Mouse (Mus musculus): ENCODE data around the gene Myo3b. TPM values are rescaled to one million over a fixed set of nuclear protein-coding genes. Genes with fewer than 3 reads are reported as not detected.
"Not testable (repeated sequence)": the region's sequence is repeated elsewhere in the genome, so short reads cannot be mapped to it uniquely, and the experiment has no call there.

Gene Myo3b
- polyA plus RNA-seq, 1 experiment from 2014 or later = not detected

DNA sequence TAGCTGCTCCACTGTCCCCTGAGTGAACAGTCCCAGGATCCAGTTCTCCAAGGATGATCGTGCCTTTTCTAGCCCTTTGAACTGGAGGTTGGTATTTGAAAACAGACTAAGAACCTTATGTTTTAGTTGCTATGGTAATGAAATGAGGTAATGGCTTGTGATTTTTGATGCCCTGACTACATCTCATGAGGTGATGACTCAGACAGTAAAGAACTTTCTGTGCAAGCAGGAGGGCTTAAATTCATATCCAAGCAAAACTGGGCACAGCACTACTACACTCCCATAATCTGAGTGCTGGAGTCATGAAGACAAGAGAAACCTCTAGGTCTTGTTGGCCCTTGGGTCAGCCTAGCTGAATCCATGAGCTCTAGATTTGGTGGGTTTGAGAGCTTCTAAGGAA, 169.5 kb downstream of the Myo3b start:
- Histone ChIP-seq H3K9ac (no peak overlapping the region), H3K4me1 (no peaks in the 10 kb centered on the region), H3K4me2 (replicated peaks) (no peak overlapping the region), H3K36me3 (no peaks in the 10 kb centered on the region), H3K27me3 (no peaks in the 10 kb centered on the region), H3K4me3 (replicated peaks) (no peak overlapping the region), H3K9me3 (replicated peaks) (0 out of 2 replicates have a peak, but pooled peaks cover 4% of the 10 kb centered on the region), H3K27ac (replicated peaks) (no peak overlapping the region)
- no peak for ATAC-seq (ENCODE audit: insufficient number of reproducible peaks, low FRiP score, low TSS enrichment, low read depth)
- WGBS = 71% methylated on average over 1 of the region's 1 CpGs

DNA sequence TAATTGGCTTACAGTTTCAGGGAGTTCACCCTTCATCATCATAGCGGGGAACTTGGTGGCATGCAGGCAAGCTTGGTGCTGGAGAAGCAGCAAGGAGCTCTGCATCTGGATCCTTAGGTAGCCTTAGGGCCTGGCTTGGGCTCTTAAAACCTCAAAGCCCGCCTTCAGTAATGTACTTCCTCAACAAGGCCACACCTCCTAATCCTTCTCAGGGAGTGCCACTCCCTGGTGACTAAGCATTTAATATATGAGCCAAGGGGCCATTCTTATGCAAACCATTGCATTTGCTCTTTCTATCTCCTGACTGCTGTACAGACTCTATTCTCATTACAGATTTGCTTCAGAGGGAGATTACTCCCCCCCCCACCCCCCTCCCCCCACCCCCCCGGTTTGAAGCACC, 170.9 kb downstream of the Myo3b start:
- Histone ChIP-seq H3K9me3 (replicated peaks) (0 out of 2 replicates have a peak, but pooled peaks cover 4% of the 10 kb centered on the region), H3K4me2 (replicated peaks) (no peak overlapping the region), H3K27me3 (no peaks in the 10 kb centered on the region), H3K27ac (replicated peaks) (no peak overlapping the region), H3K9ac (no peak overlapping the region), H3K4me1 (no peaks in the 10 kb centered on the region), H3K36me3 (no peaks in the 10 kb centered on the region), H3K4me3 (replicated peaks) (no peak overlapping the region)
- no peak for ATAC-seq (ENCODE audit: insufficient number of reproducible peaks, low FRiP score, low TSS enrichment, low read depth)
- WGBS = 93% methylated on average over 3 of the region's 3 CpGs

DNA sequence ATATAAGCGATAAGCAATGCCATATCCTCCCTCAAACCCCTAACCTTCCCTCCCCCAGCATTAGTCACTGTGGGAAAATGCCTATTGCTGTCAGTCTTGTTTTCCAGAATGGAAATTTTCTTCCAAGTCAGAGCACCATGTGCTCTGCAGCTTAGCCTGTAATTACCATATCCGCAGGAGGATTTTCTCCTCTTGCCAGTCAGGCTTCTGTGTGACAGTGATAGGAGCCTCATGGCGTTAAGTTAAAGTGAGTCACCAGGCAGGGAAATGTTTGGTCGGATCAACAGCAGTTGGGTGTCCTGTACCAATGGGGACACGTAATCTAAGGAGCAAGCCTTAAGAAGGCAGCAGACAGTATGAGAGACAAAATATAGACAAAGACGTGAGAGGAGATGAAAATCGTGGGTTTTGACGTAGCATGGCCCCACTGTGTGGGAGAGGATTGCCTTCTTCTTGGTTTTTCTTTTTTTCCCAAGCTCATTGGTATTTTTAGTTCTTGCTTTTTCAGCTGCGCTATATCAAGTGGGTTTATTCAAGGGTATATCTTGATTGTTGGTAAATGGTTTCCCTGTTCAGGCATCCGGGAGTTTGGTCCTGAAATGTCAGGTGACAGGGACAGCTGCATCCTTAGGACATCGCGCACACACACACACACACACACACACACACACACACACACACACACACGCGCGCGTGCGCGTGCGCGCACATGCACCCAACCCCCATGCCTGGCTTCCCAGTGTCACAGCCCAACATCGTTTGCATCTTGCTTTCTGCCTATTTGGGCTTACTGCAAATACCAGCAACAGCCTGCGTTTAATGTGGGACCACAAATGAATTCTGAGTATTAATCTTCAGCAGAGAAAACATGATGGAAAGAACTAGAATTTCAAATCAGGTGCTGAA, 171.8 kb downstream of the Myo3b start:
- no peaks in the 10 kb centered on the region for H3K4me1 ChIP-seq
- no peak overlapping the region for H3K9ac ChIP-seq
- H3K27ac ChIP-seq (replicated peaks) = no peak overlapping the region; the same call in 1 of the 2 replicates
- H3K4me2 ChIP-seq (replicated peaks) = no peak overlapping the region
- WGBS = 70% methylated on average over 22 of the region's 22 CpGs
- H3K36me3 ChIP-seq = no peaks in the 10 kb centered on the region
- H3K27me3 ChIP-seq = no peaks in the 10 kb centered on the region
- H3K4me3 ChIP-seq (replicated peaks) = no peak overlapping the region
- 0 out of 2 replicates have a peak, but pooled peaks cover 4% of the 10 kb centered on the region for H3K9me3 ChIP-seq (replicated peaks)
- ATAC-seq (ENCODE audit: insufficient number of reproducible peaks, low FRiP score, low TSS enrichment, low read depth) = peak; percentile 60; the same call in 1 of the 2 replicates

DNA sequence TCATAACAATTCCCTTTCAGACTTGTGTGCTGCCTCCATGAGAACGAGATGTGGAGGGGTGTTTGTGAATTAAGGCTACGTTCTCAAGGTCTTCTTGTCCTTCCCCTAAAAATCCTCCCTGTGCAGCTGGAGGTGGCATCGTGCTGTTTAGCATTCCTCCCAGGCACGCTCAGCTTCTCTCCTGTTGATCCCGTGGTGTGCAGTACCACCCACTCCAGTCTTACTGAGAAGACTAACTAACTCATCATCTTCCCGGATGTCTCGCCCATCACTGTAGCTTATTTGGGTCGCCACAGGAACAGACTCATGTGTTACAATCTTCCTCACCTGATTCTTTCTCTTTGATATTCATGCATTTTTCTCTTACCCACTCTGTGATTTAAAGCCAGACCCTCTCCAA, 175.5 kb downstream of the Myo3b start:
- Histone ChIP-seq H3K9ac (no peak overlapping the region), H3K4me3 (replicated peaks) (no peak overlapping the region), H3K27me3 (no peaks in the 10 kb centered on the region), H3K9me3 (replicated peaks) (0 out of 2 replicates have a peak, but pooled peaks cover 4% of the 10 kb centered on the region), H3K36me3 (no peaks in the 10 kb centered on the region), H3K4me1 (no peaks in the 10 kb centered on the region), H3K4me2 (replicated peaks) (no peak overlapping the region), H3K27ac (replicated peaks) (no peak overlapping the region)
- no peak for ATAC-seq (ENCODE audit: insufficient number of reproducible peaks, low FRiP score, low TSS enrichment, low read depth)
- 72% methylated on average over 8 of the region's 8 CpGs for WGBS

DNA sequence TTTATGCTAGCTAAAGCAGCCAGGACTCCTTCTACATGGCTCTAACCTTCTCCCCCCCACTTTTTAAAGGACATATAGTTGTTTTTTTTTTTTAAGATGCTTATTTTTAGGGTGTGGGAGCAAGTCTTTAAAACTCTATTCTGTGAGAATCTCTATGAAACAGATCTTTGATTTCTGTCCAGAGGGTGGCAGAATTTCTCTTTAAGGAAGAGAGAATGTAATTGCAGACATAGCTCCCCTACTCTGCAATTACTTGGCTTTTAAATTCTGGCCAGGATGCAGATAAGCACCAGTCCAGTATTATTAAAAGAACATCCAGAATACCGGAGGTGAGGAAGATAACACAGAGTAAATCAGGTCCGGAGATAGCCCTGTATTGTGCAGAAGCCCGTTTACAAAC, 178.9 kb downstream of the Myo3b start:
- Histone ChIP-seq H3K27me3 (peaks cover 4% of the 10 kb centered on the region), H3K36me3 (no peaks in the 10 kb centered on the region), H3K4me1 (no peaks in the 10 kb centered on the region), H3K9me3 (replicated peaks) (no peaks in the 10 kb centered on the region), H3K9ac (no peak overlapping the region), H3K4me3 (replicated peaks) (no peak overlapping the region), H3K27ac (replicated peaks) (no peak overlapping the region), H3K4me2 (replicated peaks) (no peak overlapping the region)
- 80% methylated on average over 3 of the region's 3 CpGs for WGBS
- no peak for ATAC-seq (ENCODE audit: insufficient number of reproducible peaks, low FRiP score, low TSS enrichment, low read depth)

DNA sequence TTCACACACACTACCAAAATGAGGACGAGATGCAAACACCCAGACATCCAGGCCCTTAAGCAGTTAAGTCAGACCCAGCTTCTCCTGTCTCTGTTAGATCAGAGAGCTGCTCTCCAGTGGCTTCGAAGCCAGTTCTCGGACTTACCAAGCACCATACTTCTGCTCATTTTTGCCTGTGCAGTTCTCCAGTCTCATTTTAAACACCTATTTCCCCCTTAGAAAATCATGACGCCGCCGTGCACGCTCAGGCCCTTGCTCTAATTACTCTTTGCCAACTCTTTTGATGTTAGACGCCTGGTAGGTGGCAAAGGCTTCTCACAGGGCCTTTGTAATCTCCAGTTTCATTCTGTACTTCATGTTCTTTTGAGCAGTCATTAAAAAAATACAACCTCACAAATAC, 179.5 kb downstream of the Myo3b start:
- no peak for ATAC-seq (ENCODE audit: insufficient number of reproducible peaks, low FRiP score, low TSS enrichment, low read depth)
- peaks cover 4% of the 10 kb centered on the region for H3K27me3 ChIP-seq
- no peaks in the 10 kb centered on the region for H3K4me1 ChIP-seq
- H3K27ac ChIP-seq (replicated peaks) = no peak overlapping the region
- no peaks in the 10 kb centered on the region for H3K9me3 ChIP-seq (replicated peaks)
- no peak overlapping the region for H3K4me3 ChIP-seq (replicated peaks)
- WGBS = 70% methylated on average over 8 of the region's 8 CpGs
- no peaks in the 10 kb centered on the region for H3K36me3 ChIP-seq
- H3K9ac ChIP-seq = no peak overlapping the region
- no peak overlapping the region for H3K4me2 ChIP-seq (replicated peaks)

DNA sequence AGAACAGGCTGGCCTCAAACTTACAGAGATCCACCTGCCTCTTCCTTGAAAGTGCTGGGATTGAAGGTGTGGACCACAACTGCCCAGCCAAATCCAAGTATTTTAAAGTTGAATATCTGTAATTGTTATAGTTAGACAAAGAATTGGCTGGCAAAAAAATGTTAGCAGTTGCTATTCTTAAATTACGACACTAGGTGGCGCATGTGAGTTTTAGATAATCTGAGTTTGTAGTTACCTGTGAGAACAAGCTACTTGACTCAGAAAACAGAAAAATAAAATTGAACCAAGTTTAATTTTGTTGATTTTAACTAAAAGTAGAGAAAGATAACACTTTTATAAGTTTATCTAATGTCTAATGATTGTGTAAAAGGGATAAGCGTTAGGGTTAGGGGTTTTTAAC, 187.8 kb downstream of the Myo3b start:
- Histone ChIP-seq H3K36me3 (no peaks in the 10 kb centered on the region), H3K4me2 (replicated peaks) (no peak overlapping the region), H3K27ac (replicated peaks) (no peak overlapping the region), H3K27me3 (peaks cover 10% of the 10 kb centered on the region; the same call in 1 of the 2 replicates), H3K4me3 (replicated peaks) (no peak overlapping the region), H3K9ac (no peak overlapping the region), H3K9me3 (replicated peaks) (no peaks in the 10 kb centered on the region), H3K4me1 (no peaks in the 10 kb centered on the region)
- 13% methylated on average over 3 of the region's 3 CpGs for WGBS
- ATAC-seq (ENCODE audit: insufficient number of reproducible peaks, low FRiP score, low TSS enrichment, low read depth) = no peak

DNA sequence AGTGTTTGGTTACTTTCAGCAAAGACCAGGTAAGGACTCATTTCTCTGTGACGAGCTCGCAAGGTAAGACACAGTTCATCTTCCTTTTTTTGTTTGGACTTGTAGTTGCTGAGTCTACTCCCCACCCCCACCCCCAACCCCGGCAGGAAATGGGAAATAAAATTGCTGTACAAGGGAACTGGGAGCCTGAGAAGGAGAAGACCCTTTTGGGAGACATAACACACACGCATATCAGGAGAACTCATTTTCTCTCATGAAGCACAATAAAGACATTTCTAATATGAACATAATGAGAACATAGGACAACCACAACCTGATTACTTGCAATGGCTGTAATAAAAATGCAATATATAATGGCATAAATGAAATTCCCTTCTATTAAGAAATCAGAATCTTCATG, 195.5 kb downstream of the Myo3b start:
- 80% methylated on average over 4 of the region's 4 CpGs for WGBS
- ATAC-seq (ENCODE audit: insufficient number of reproducible peaks, low FRiP score, low TSS enrichment, low read depth) = not testable (repeated sequence)

DNA sequence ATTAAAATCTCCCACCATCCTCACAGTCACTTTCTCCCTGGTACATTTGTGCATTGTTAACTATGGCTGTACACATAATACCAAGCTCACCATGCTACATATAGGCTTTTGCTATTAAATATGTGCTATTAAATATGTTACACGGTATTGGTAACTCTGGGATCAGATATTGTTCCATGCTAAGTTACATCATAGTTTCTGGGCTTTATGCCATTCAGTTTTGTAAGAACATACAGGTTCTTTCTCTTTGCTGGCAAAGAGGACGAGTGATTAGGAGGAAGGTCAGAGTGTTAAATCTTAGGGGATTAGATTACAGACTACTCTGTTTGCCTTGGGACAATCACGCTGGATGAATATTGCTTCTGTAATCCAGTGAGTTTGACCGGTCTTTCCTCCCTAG, 207.1 kb downstream of the Myo3b start:
- 41% methylated on average over 4 of the region's 4 CpGs for WGBS
- Histone ChIP-seq H3K9me3 (replicated peaks) (no peaks in the 10 kb centered on the region), H3K4me3 (replicated peaks) (no peak overlapping the region), H3K27me3 (no peaks in the 10 kb centered on the region; the same call in 1 of the 2 replicates), H3K4me2 (replicated peaks) (no peak overlapping the region), H3K9ac (no peak overlapping the region), H3K27ac (replicated peaks) (no peak overlapping the region), H3K36me3 (no peaks in the 10 kb centered on the region), H3K4me1 (no peaks in the 10 kb centered on the region)
- no peak for ATAC-seq (ENCODE audit: insufficient number of reproducible peaks, low FRiP score, low TSS enrichment, low read depth)

More for the DNA sequence above, 195.5 kb downstream of the Myo3b start:
- not testable (repeated sequence) for H3K4me1 ChIP-seq; H3K27ac ChIP-seq (replicated peaks); H3K9ac ChIP-seq; H3K36me3 ChIP-seq; H3K27me3 ChIP-seq; H3K9me3 ChIP-seq (replicated peaks); H3K4me3 ChIP-seq (replicated peaks); H3K4me2 ChIP-seq (replicated peaks)

DNA sequence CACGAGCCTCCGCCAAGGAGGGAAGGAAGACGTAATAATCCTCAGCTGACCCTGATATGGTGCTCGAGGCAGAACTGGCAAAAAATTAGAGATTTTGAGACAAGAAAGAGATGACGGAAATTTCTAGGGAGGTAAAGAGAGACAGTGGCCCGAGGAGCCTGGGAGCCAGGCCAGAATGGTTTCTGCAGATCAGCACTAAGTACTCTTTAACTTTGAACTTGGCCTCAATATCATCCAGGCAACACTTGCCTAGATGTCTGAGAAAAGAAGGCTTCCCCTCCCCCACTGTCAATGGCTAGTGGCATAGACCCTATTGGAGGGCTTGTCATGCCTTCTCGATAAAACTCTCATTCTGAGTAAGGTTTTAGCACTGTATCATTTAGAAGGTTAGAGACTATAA, 209.7 kb downstream of the Myo3b start:
- H3K4me3 ChIP-seq (replicated peaks) = no peak overlapping the region
- ATAC-seq (ENCODE audit: insufficient number of reproducible peaks, low FRiP score, low TSS enrichment, low read depth) = no peak
- H3K27ac ChIP-seq (replicated peaks) = no peak overlapping the region
- no peaks in the 10 kb centered on the region; the same call in 1 of the 2 replicates for H3K27me3 ChIP-seq
- H3K9me3 ChIP-seq (replicated peaks) = no peaks in the 10 kb centered on the region
- no peak overlapping the region for H3K9ac ChIP-seq
- H3K36me3 ChIP-seq = no peaks in the 10 kb centered on the region
- H3K4me2 ChIP-seq (replicated peaks) = no peak overlapping the region
- H3K4me1 ChIP-seq = no peaks in the 10 kb centered on the region
- 78% methylated on average over 7 of the region's 7 CpGs for WGBS

DNA sequence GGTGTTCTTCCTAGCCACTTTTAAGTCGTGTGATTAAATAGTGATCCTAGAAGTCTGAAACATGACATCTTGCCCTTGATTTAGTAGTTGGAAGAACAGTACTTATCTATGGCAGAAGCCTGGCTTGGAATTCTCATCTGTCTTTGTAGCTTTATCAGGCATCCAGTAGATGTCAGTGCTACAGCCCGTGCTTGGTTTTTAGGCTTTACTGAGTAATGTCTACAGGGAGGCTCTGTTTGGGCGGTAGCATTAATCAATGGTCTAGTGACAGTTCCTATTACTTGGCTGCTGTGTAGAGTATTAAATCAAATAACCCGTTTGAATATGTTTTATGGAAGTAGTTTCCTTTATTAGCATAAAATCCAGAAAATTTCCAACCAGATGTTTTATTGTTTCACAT, 210.9 kb downstream of the Myo3b start:
- Histone ChIP-seq H3K27ac (replicated peaks) (no peak overlapping the region), H3K27me3 (no peaks in the 10 kb centered on the region; the same call in 1 of the 2 replicates), H3K4me3 (replicated peaks) (no peak overlapping the region), H3K9ac (no peak overlapping the region), H3K36me3 (no peaks in the 10 kb centered on the region), H3K4me2 (replicated peaks) (no peak overlapping the region), H3K4me1 (no peaks in the 10 kb centered on the region), H3K9me3 (replicated peaks) (no peaks in the 10 kb centered on the region)
- WGBS = 49% methylated on average over 4 of the region's 4 CpGs
- ATAC-seq (ENCODE audit: insufficient number of reproducible peaks, low FRiP score, low TSS enrichment, low read depth) = no peak

DNA sequence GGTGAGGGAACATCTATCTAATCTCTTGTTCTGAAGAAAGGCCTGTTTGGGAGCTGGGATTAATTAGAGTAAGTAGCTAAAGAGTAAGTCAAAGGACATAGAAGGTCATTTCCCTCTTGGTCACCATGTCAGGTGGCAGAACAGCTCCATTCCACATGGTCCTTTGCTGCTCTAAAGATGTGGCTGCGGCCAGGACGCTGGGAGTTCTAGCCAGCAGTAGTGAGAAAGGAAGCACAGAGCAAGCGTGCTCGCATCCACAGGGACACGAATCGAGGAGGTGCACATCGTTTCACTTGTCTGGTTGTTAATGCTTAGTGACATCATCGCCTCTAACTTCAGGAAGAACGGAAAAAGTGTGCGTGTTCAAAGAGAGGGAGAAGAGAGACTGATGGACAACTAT, 212.3 kb downstream of the Myo3b start:
- WGBS = 82% methylated on average over 10 of the region's 10 CpGs

More for the DNA sequence above, 212.3 kb downstream of the Myo3b start:
- Histone ChIP-seq H3K4me3 (replicated peaks) (no peak overlapping the region), H3K27ac (replicated peaks) (no peak overlapping the region), H3K9ac (no peak overlapping the region), H3K4me1 (no peaks in the 10 kb centered on the region), H3K36me3 (no peaks in the 10 kb centered on the region), H3K27me3 (no peaks in the 10 kb centered on the region; the same call in 1 of the 2 replicates), H3K9me3 (replicated peaks) (no peaks in the 10 kb centered on the region), H3K4me2 (replicated peaks) (no peak overlapping the region)
- ATAC-seq (ENCODE audit: insufficient number of reproducible peaks, low FRiP score, low TSS enrichment, low read depth) = no peak

All from embryonic facial prominence, embryonic 15.5 days (tissue).